Mouse (Mus musculus): ENCODE measurements around the gene Tm9sf3. TPM values are rescaled to one million over a fixed set of nuclear protein-coding genes. Genes with fewer than 3 reads are reported as not detected.

The Tm9sf3 gene
- polyA plus RNA-seq, 1 experiment: 49.5 TPM

GRCm38 (mm10) chr19:41165144-41165913 lies 98.5 kb downstream of the Tm9sf3 start:
- Histone ChIP-seq H3K79me3 (ENCODE audit: low read depth) (no peaks in the 10 kb centered on the region), H3K36me3 (ENCODE audit: control insufficient read depth, insufficient read depth) (no peaks in the 10 kb centered on the region), H3K79me2 (ENCODE audit: control insufficient read depth, insufficient read depth) (no peaks in the 10 kb centered on the region), H3K4me3 (ENCODE audit: insufficient read depth, poor library complexity, severe bottlenecking) (no peak overlapping the region), H3ac (ENCODE audit: control insufficient read depth, insufficient read length, low read depth) (no peak overlapping the region), H3K27me3 (ENCODE audit: control insufficient read depth, insufficient read depth, insufficient read length) (peaks cover 61% of the 10 kb centered on the region)
- no peak for TF ChIP-seq MYOD1 (IDR thresholded peaks at IDR 0.05; ENCODE audit: control insufficient read depth, insufficient read length, low read depth)
- no peak for TF ChIP-seq FOSL1 (IDR thresholded peaks at IDR 0.05; ENCODE audit: insufficient read depth, low read length, poor library complexity, severe bottlenecking)
- TF ChIP-seq USF1 (IDR thresholded peaks at IDR 0.05; ENCODE audit: low read depth): no peak
- TF ChIP-seq MYOG (IDR thresholded peaks at IDR 0.05; ENCODE audit: control insufficient read depth, extremely low read depth, insufficient read length): no peak
- no peak for TF ChIP-seq CEBPB (IDR thresholded peaks at IDR 0.05; ENCODE audit: low read depth)
- TF ChIP-seq MAX (IDR thresholded peaks at IDR 0.05): no peak
- no peak for TF ChIP-seq CTCF (IDR thresholded peaks at IDR 0.05; ENCODE audit: control insufficient read depth, insufficient read depth, insufficient read length)

- no peaks in the 10 kb centered on the region for H3K36me3 ChIP-seq (ENCODE audit: control insufficient read depth, insufficient read depth)
- no peak overlapping the region for H3ac ChIP-seq (ENCODE audit: control insufficient read depth, insufficient read length, low read depth)
- H3K4me3 ChIP-seq (ENCODE audit: insufficient read depth, poor library complexity, severe bottlenecking): no peak overlapping the region
- H3K27me3 ChIP-seq (ENCODE audit: control insufficient read depth, insufficient read depth, insufficient read length): peaks cover 60% of the 10 kb centered on the region
- no peaks in the 10 kb centered on the region for H3K79me2 ChIP-seq (ENCODE audit: control insufficient read depth, insufficient read depth)
- no peaks in the 10 kb centered on the region for H3K79me3 ChIP-seq (ENCODE audit: low read depth)
- no peak for TF ChIP-seq MYOG (IDR thresholded peaks at IDR 0.05; ENCODE audit: control insufficient read depth, extremely low read depth, insufficient read length)
- TF ChIP-seq CEBPB (IDR thresholded peaks at IDR 0.05; ENCODE audit: low read depth): no peak
- no peak for TF ChIP-seq MYOD1 (IDR thresholded peaks at IDR 0.05; ENCODE audit: control insufficient read depth, insufficient read length, low read depth)
- TF ChIP-seq FOSL1 (IDR thresholded peaks at IDR 0.05; ENCODE audit: insufficient read depth, low read length, poor library complexity, severe bottlenecking): no peak
- TF ChIP-seq MAX (IDR thresholded peaks at IDR 0.05): no peak
- TF ChIP-seq USF1 (IDR thresholded peaks at IDR 0.05; ENCODE audit: low read depth): no peak
- TF ChIP-seq CTCF (IDR thresholded peaks at IDR 0.05; ENCODE audit: control insufficient read depth, insufficient read depth, insufficient read length): no peak
Observed at GRCm38 (mm10) chr19:41164447-41165095, 99.2 kb downstream of the Tm9sf3 start.

Other genes with a start within 250 kb of the Tm9sf3 start
- not detected for gene Dntt, start 234.7 kb downstream of the Tm9sf3 start, polyA plus RNA-seq (2012; fragmentation: generic; extraction: Trizol)
- not detected for gene Opalin, start 186.9 kb downstream of the Tm9sf3 start, polyA plus RNA-seq (2012; fragmentation: generic; extraction: Trizol)
- gene Tll2, start 57.2 kb downstream of the Tm9sf3 start, polyA plus RNA-seq (2012; fragmentation: generic; extraction: Trizol): not detected
- 0.01 TPM for gene Pik3ap1, start 121.1 kb upstream of the Tm9sf3 start, polyA plus RNA-seq (2012; fragmentation: generic; extraction: Trizol)
- gene Lcor, start 218.6 kb upstream of the Tm9sf3 start, polyA plus RNA-seq (2012; fragmentation: generic; extraction: Trizol): 1.2 TPM